Mouse (Mus musculus): ENCODE measurements around the gene Mettl5. TPM values are rescaled to one million over a fixed set of nuclear protein-coding genes. Genes with fewer than 3 reads are reported as not detected.

Gene Mettl5
- polyA plus RNA-seq, 1 experiment from 2014 or later: 44.7 TPM

- no peak for DNase-seq (ENCODE audit: low spot score)
- Histone ChIP-seq H3K4me3 (no peak overlapping the region), H3K27me3 (ENCODE audit: low read depth, poor library complexity, severe bottlenecking) (no peaks in the 10 kb centered on the region), H3K27ac (replicated peaks) (no peak overlapping the region), H3K36me3 (peaks cover 30% of the 10 kb centered on the region), H3K4me1 (peaks cover 6% of the 10 kb centered on the region), H3K9me3 (replicated peaks) (no peaks in the 10 kb centered on the region)
Observed at GRCm38 (mm10) chr2:69838707-69839106, 46.7 kb downstream of the Mettl5 start.

GRCm38 (mm10) chr2:69837996-69838395 is 47.4 kb downstream of the Mettl5 start:
- 38% methylated on average over 3 of the region's 3 CpGs for WGBS
- DNase-seq (ENCODE audit: low spot score): no peak
- H3K9me3 ChIP-seq (replicated peaks): no peaks in the 10 kb centered on the region

GRCm38 (mm10) chr2:69837244-69837967 is 48.0 kb downstream of the Mettl5 start:
- Histone ChIP-seq H3K4me3 (no peak overlapping the region), H3K36me3 (peaks cover 43% of the 10 kb centered on the region), H3K4me1 (peaks cover 6% of the 10 kb centered on the region), H3K9me3 (replicated peaks) (no peaks in the 10 kb centered on the region), H3K27me3 (ENCODE audit: low read depth, poor library complexity, severe bottlenecking) (no peaks in the 10 kb centered on the region), H3K27ac (replicated peaks) (no peak overlapping the region)
- 75% methylated on average over 7 of the region's 7 CpGs for WGBS
- DNase-seq (ENCODE audit: low spot score): no peak

More at GRCm38 (mm10) chr2:69837996-69838395, 47.4 kb downstream of the Mettl5 start:
- Histone ChIP-seq H3K27me3 (ENCODE audit: low read depth, poor library complexity, severe bottlenecking) (no peaks in the 10 kb centered on the region), H3K4me3 (no peak overlapping the region), H3K4me1 (peaks cover 6% of the 10 kb centered on the region), H3K27ac (replicated peaks) (no peak overlapping the region), H3K36me3 (peaks cover 37% of the 10 kb centered on the region)

GRCm38 (mm10) chr2:69830116-69830515 is 55.3 kb downstream of the Mettl5 start:
- WGBS: 94% methylated on average over 8 of the region's 8 CpGs
- H3K9me3 ChIP-seq (replicated peaks): no peaks in the 10 kb centered on the region
- H3K36me3 ChIP-seq: peaks cover 73% of the 10 kb centered on the region
- H3K27ac ChIP-seq (replicated peaks): no peak overlapping the region
- no peak for DNase-seq (ENCODE audit: low spot score)
- peaks cover 33% of the 10 kb centered on the region for H3K4me1 ChIP-seq
- no peaks in the 10 kb centered on the region for H3K27me3 ChIP-seq (ENCODE audit: low read depth, poor library complexity, severe bottlenecking)
- H3K4me3 ChIP-seq: no peak overlapping the region

GRCm38 (mm10) chr2:69829680-69830079 is 55.7 kb downstream of the Mettl5 start:
- H3K4me1 ChIP-seq: peaks cover 38% of the 10 kb centered on the region
- H3K4me3 ChIP-seq: no peak overlapping the region
- DNase-seq (ENCODE audit: low spot score): no peak
- H3K9me3 ChIP-seq (replicated peaks): no peaks in the 10 kb centered on the region
- H3K27me3 ChIP-seq (ENCODE audit: low read depth, poor library complexity, severe bottlenecking): no peaks in the 10 kb centered on the region
- peaks cover 73% of the 10 kb centered on the region for H3K36me3 ChIP-seq
- no peak overlapping the region for H3K27ac ChIP-seq (replicated peaks)
- 96% methylated on average over 2 of the region's 2 CpGs for WGBS

GRCm38 (mm10) chr2:69828031-69828430 is 57.4 kb downstream of the Mettl5 start:
- DNase-seq (ENCODE audit: low spot score): no peak
- no peaks in the 10 kb centered on the region for H3K27me3 ChIP-seq (ENCODE audit: low read depth, poor library complexity, severe bottlenecking)
- WGBS: 45% methylated on average over 7 of the region's 7 CpGs
- H3K9me3 ChIP-seq (replicated peaks): no peaks in the 10 kb centered on the region
- peaks cover 53% of the 10 kb centered on the region for H3K4me1 ChIP-seq
- peaks cover 59% of the 10 kb centered on the region for H3K36me3 ChIP-seq
- no peak overlapping the region for H3K4me3 ChIP-seq
- peak overlapping the region; percentile 74 for H3K27ac ChIP-seq (replicated peaks)

GRCm38 (mm10) chr2:69826380-69826779 is 59.0 kb downstream of the Mettl5 start:
- peaks cover 68% of the 10 kb centered on the region for H3K4me1 ChIP-seq
- no peaks in the 10 kb centered on the region for H3K9me3 ChIP-seq (replicated peaks)
- DNase-seq (ENCODE audit: low spot score): no peak
- H3K27ac ChIP-seq (replicated peaks): peak overlapping the region; percentile 76
- peak overlapping the region; percentile 30 for H3K4me3 ChIP-seq
- H3K27me3 ChIP-seq (ENCODE audit: low read depth, poor library complexity, severe bottlenecking): no peaks in the 10 kb centered on the region
- WGBS: 50% methylated on average over 2 of the region's 2 CpGs
- H3K36me3 ChIP-seq: peaks cover 43% of the 10 kb centered on the region

- 0 out of 2 replicates have a peak overlapping the region, but pooled peaks have one; percentile 30 for H3K4me3 ChIP-seq
- no peaks in the 10 kb centered on the region for H3K9me3 ChIP-seq (replicated peaks)
- no peak for DNase-seq (ENCODE audit: low spot score)
- 81% methylated on average over 10 of the region's 10 CpGs for WGBS
- H3K4me1 ChIP-seq: peaks cover 68% of the 10 kb centered on the region
- H3K27me3 ChIP-seq (ENCODE audit: low read depth, poor library complexity, severe bottlenecking): no peaks in the 10 kb centered on the region
- H3K27ac ChIP-seq (replicated peaks): peak overlapping the region; percentile 76
- H3K36me3 ChIP-seq: peaks cover 39% of the 10 kb centered on the region
Observed at GRCm38 (mm10) chr2:69825898-69826297, 59.5 kb downstream of the Mettl5 start.

- WGBS: 2% methylated on average over 45 of the region's 45 CpGs
Observed at GRCm38 (mm10) chr2:69823129-69823677, 62.2 kb downstream of the Mettl5 start.

GRCm38 (mm10) chr2:69822361-69823128 is 62.9 kb downstream of the Mettl5 start:
- H3K4me1 ChIP-seq: peaks cover 57% of the 10 kb centered on the region
- H3K27ac ChIP-seq (replicated peaks): peak overlapping the region; percentile 98
- H3K4me3 ChIP-seq: peak overlapping the region; percentile 86
- H3K9me3 ChIP-seq (replicated peaks): no peaks in the 10 kb centered on the region
- under 1% methylated on average over 62 of the region's 80 CpGs for WGBS
- DNase-seq (ENCODE audit: low spot score): peak; percentile 78
- peaks cover 16% of the 10 kb centered on the region; the same call in 1 of the 2 replicates for H3K36me3 ChIP-seq
- H3K27me3 ChIP-seq (ENCODE audit: low read depth, poor library complexity, severe bottlenecking): no peaks in the 10 kb centered on the region

More at GRCm38 (mm10) chr2:69823129-69823677, 62.2 kb downstream of the Mettl5 start:
- Histone ChIP-seq H3K4me3 (peak overlapping the region; percentile 86), H3K27ac (replicated peaks) (peak overlapping the region; percentile 98), H3K27me3 (ENCODE audit: low read depth, poor library complexity, severe bottlenecking) (no peaks in the 10 kb centered on the region), H3K4me1 (peaks cover 63% of the 10 kb centered on the region), H3K36me3 (peaks cover 16% of the 10 kb centered on the region; the same call in 1 of the 2 replicates), H3K9me3 (replicated peaks) (no peaks in the 10 kb centered on the region)
- DNase-seq (ENCODE audit: low spot score): peak; percentile 75

GRCm38 (mm10) chr2:69821711-69822110 is 63.7 kb downstream of the Mettl5 start, which contains the start of gene Klhl23:
Klhl23 (plus strand) TSS chr2:69821944.
- no peaks in the 10 kb centered on the region for H3K27me3 ChIP-seq (ENCODE audit: low read depth, poor library complexity, severe bottlenecking)
- 33% methylated on average over 8 of the region's 8 CpGs for WGBS
- DNase-seq (ENCODE audit: low spot score): peak; percentile 22
- H3K4me3 ChIP-seq: peak within 1 kb of the TSS; percentile 86
- H3K36me3 ChIP-seq: peaks cover 14% of the 10 kb centered on the region; the same call in 1 of the 2 replicates
- H3K9me3 ChIP-seq (replicated peaks): no peaks in the 10 kb centered on the region
- peak within 1 kb of the TSS; percentile 98 for H3K27ac ChIP-seq (replicated peaks)
- H3K4me1 ChIP-seq: peaks cover 50% of the 10 kb centered on the region
